Mouse (Mus musculus) bone marrow macrophage, adult 2 months (primary cell): ENCODE data around the gene Fbxl5. TPM values are rescaled to one million over a fixed set of nuclear protein-coding genes. Genes with fewer than 3 reads are reported as not detected.
A peak's percentile ranks its signal among the peaks of the same experiment; 100 is the strongest.

Source experiments
- H3K27ac ChIP-seq: 2 replicates; pipeline ENCODE4 v1.5.1; 2012; ENCODE audit warnings: low read depth, low read length; ENCODE audit not compliant: insufficient read depth
- H3K4me1 ChIP-seq: 2 replicates; pipeline ENCODE4 v1.6.1; 2012; ENCODE audit warnings: low read length; ENCODE audit not compliant: control insufficient read depth, insufficient read depth
- H3K4me3 ChIP-seq: 2 replicates; pipeline ENCODE4 v1.5.1; 2012; ENCODE audit warnings: mild to moderate bottlenecking, low read length, moderate library complexity; ENCODE audit not compliant: insufficient read depth
- CTCF ChIP-seq: IDR thresholded peaks from 2 replicates; pipeline ENCODE4 v1.5.1; 2012; ENCODE audit warnings: low read depth, mild to moderate bottlenecking, low read length, moderate library complexity
- POLR2A ChIP-seq: IDR thresholded peaks from 2 replicates; pipeline ENCODE4 v1.6.1; 2012; ENCODE audit warnings: mild to moderate bottlenecking, low read depth, low read length, borderline replicate concordance
- polyA plus RNA-seq: library from polyadenylated mRNA; stranded (reverse); fragments of >200 nt; gene quantifications from 2 replicates; pipeline ENCODE4 v1.2.4, GENCODE M21; 2012; ENCODE audit not compliant: missing spikeins, insufficient read depth, insufficient read length

The Fbxl5 gene
- polyA plus RNA-seq, 1 experiment: 47.2 TPM

GRCm38 (mm10) chr5:43836590-43836989, 15.2 kb upstream of the Fbxl5 start:
- no peak for TF ChIP-seq CTCF
- no peak for TF ChIP-seq POLR2A
- no peak overlapping the region for H3K4me3 ChIP-seq
- H3K27ac ChIP-seq: no peak overlapping the region
- peaks cover 2% of the 10 kb centered on the region for H3K4me1 ChIP-seq

- no peak overlapping the region for H3K4me3 ChIP-seq
- no peak overlapping the region for H3K27ac ChIP-seq
- H3K4me1 ChIP-seq: no peaks in the 10 kb centered on the region
- TF ChIP-seq POLR2A (no peak), CTCF (no peak)
Measured at GRCm38 (mm10) chr5:43827366-43827765, 5.9 kb upstream of the Fbxl5 start.

DNA sequence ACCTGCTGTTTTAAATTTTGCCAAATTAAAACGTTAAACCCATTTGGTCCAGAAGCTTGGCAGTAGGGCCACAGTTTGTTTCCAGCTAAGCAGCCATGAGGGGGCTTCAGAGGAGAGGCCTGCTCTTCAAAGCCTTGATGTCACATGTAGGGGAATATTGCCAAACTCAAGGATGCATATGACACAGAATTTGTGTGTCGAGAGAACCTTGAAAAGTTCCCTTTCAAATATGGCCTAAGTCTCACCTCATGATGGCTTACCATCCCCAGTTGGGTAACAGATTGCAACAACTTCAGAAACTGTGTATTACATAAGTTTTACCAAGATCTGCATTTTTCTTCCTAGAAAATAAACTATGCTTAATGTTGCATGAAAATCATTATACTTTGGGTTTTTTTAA, 5.4 kb upstream of the Fbxl5 start:
- H3K4me1 ChIP-seq: no peaks in the 10 kb centered on the region
- H3K4me3 ChIP-seq: no peak overlapping the region
- H3K27ac ChIP-seq: no peak overlapping the region
- TF ChIP-seq POLR2A (no peak), CTCF (no peak)

- Histone ChIP-seq H3K4me3 (no peak overlapping the region), H3K4me1 (peaks cover 5% of the 10 kb centered on the region), H3K27ac (no peak overlapping the region)
- TF ChIP-seq POLR2A: no peak
- no peak for TF ChIP-seq CTCF
Measured at GRCm38 (mm10) chr5:43824580-43824979, 3.1 kb upstream of the Fbxl5 start.

DNA sequence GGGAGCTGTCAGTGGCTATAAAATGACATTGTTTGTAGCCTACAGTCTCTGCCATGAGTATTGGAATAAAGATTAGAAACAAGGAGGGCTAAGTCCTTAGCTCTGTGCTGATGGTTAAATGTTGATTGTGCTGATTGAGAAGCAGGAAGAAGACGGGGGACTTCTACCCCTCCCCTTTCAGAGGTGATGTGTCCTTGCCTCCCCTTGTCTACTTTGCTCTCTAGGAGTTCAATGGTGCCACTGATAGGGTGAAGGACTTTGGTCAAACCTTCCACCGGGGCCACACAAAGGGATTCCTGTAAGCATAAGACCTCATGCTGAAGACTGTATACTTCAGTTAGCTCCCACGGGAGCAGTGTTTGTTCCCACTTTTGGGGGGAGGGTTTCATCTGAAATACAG, 1.4 kb upstream of the Fbxl5 start:
- Histone ChIP-seq H3K4me1 (peaks cover 18% of the 10 kb centered on the region), H3K4me3 (no peak overlapping the region), H3K27ac (no peak overlapping the region)
- TF ChIP-seq POLR2A (no peak), CTCF (no peak)

DNA sequence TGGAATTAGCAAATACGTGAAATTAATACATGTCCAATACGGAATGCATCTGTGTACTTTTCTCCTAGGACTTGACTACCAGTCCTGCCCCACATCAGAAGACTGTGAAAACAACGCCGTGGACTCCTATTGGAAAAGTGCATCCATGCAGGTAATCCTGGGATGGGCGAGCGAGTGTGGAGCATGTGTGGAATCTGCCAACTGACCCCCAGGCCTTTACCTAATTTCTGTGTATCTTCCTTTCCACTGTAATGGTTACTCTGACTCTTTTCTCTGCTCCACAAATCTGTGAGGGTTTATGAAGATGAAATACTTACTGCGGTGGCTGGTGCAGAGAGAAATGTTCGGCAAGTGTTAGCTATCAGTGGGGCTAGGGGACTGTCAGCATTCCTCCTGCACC, 761 bp upstream of the Fbxl5 start:
- Histone ChIP-seq H3K27ac (no peak overlapping the region), H3K4me3 (no peak overlapping the region), H3K4me1 (peaks cover 20% of the 10 kb centered on the region)
- TF ChIP-seq CTCF: no peak
- no peak for TF ChIP-seq POLR2A

DNA sequence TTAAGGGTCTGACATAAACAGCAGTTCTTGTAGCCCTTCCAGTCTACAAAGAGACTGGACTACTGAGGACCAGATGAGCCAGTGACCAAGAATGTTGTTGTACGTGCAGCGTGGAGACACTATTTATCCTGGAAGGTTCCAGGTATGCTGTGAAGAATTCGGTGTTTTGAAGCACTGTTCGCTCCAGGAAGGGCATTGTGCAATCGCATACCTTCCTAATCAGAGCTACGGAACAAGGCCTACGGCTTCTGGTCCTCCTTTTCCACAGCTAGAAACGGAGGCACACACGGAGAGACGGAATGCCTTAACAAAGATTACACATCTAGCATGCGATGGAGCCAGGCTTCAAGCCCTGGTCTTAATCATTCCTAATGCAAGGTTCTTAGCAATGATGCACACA, 653 bp downstream of the Fbxl5 start:
- Histone ChIP-seq H3K4me3 (no peak overlapping the region), H3K27ac (no peak overlapping the region), H3K4me1 (peaks cover 21% of the 10 kb centered on the region)
- no peak for TF ChIP-seq POLR2A
- no peak for TF ChIP-seq CTCF

- TF ChIP-seq CTCF (no peak), POLR2A (no peak)
- peaks cover 21% of the 10 kb centered on the region for H3K4me1 ChIP-seq
- peak within 1 kb of the TSS; percentile 3 for H3K4me3 ChIP-seq
- no peak within 1 kb of the TSS for H3K27ac ChIP-seq
Measured at GRCm38 (mm10) chr5:43818695-43819094, 2.7 kb downstream of the Fbxl5 start, which contains the start of gene Bst1. Bst1 (plus strand) TSS chr5:43818885.

DNA sequence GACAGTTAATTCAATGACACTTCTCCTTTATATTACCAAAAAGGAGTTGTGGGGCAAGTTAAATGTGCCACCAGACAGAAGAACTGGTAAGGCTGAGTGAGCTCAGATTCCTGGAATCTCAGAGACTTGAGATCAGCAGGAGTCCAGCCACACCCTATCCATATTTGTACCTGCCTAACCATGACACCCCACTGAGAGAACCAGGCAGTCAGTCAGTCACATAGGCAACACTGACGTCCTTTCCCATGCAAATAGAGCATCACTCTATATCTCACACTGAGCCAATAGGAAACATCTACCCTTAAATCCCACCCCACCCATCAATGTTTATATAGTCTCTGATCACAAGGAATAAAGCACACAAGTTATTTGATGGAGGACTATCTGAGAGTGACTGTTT, 5.7 kb downstream of the Fbxl5 start:
- H3K4me3 ChIP-seq: no peak overlapping the region
- no peak overlapping the region for H3K27ac ChIP-seq
- peaks cover 21% of the 10 kb centered on the region for H3K4me1 ChIP-seq
- TF ChIP-seq CTCF (no peak), POLR2A (no peak)

GRCm38 (mm10) chr5:43814536-43814935, 6.9 kb downstream of the Fbxl5 start:
- no peak for TF ChIP-seq POLR2A
- Histone ChIP-seq H3K27ac (no peak overlapping the region), H3K4me3 (no peak overlapping the region), H3K4me1 (peaks cover 15% of the 10 kb centered on the region)
